Mouse (Mus musculus): ENCODE data around the gene P2ry13.

DNA sequence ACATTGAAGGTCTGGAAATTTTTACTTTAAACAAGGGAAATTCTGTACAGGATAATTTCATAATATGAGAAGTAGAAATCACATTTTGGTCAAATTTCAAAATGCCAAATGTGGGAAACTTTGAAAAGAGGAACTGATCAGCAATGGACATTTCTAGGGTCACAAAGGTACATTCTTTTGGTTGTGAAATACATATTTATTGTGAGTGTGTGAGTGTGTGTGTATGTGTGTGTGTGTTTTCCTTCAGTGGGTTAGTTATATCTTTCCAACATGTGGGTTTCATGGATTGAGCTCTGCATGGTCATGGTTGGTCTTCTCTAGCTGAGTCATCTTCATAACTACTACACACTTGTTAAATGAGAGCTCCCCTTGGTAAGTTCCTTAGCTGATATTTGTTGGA lies 1.7 kb upstream of the P2ry13 start:
- TF ChIP-seq CTCF (IDR thresholded peaks at IDR 0.05; ENCODE audit: control insufficient read depth, insufficient read depth, insufficient read length) = no peak
- no peak for TF ChIP-seq FOSL1 (IDR thresholded peaks at IDR 0.05; ENCODE audit: insufficient read depth, low read length, poor library complexity, severe bottlenecking)
- no peak for TF ChIP-seq USF1 (IDR thresholded peaks at IDR 0.05; ENCODE audit: low read depth)
- TF ChIP-seq MYOD1 (IDR thresholded peaks at IDR 0.05; ENCODE audit: control insufficient read depth, insufficient read length, low read depth) = no peak
- no peak for TF ChIP-seq MAX (IDR thresholded peaks at IDR 0.05)
